Mouse (Mus musculus) lung, postnatal 4 days (tissue): ENCODE data around the gene Ifit1bl2.
"Not testable (repeated sequence)": the region's sequence is repeated elsewhere in the genome, so short reads cannot be mapped to it uniquely, and the experiment has no call there.

Experiments
- DNase-seq, 2 experiments: peaks; one replicate each; pipeline ENCODE4 v3.0.0; 2021

The Ifit1bl2 gene

DNA sequence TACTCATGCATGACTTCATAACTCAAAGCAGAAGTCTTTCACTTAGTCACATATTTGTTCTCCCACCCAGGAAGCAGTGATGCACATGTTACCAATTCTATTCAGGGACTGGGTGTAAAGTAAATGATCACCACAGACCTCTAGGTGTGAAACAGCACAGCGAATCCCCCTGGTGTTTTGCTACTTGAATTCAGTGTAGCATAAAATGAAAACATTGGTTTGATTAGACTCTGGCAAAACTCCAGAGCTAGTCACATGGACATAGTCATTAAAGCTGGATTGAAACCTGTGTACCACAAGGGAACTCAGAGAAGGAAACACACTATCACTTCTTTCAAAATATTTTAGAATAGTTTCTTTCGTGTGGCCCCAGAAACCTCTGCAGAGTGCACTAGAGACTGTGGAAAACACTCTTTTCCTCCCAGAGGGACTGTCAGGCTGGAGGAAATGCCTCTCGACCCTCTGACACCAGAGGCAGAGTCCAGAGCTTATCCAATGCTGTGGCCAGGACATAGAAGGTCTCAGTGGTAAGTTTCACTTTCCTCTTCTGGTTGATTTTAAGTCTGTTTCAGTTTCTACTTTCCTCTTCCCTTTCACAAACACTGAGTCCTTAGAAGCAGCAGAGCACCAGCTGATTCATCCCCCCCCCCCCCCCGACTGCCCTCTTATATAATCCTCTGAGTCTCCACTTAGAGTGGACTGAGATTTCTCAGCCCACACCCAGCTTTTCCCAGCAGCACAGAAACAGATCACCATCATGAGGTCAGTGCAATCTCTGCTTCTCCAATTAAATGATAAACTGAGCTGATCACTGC, 33.1 kb downstream of the Ifit1bl2 start, which contains the start of gene Ifit3b:
Gene Ifit3b (plus strand): TSS at position 734 of the 815 bp plus-strand sequence.
- peak in 1 of 2 experiments; percentile 33 for DNase-seq

DNA sequence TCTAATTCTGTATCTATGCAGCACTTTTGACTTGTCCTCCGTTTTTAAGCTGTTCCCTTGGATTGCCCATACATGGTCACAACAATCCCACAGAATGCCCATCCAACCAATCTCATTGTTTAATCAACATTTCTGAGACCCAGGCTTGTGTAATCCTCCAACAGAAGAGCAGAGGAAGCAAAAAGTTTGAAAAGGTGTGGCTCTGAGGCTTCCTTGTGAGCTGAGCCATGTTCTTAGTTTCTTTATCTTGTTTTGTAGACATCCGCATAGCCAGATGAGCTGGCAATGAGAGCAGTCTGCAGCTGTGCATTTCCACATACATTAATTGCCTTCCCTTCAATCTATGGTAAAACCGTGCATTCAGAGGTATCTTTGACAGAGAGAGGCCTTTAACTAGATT, 35.1 kb downstream of the Ifit1bl2 start:
- no peak for DNase-seq

DNA sequence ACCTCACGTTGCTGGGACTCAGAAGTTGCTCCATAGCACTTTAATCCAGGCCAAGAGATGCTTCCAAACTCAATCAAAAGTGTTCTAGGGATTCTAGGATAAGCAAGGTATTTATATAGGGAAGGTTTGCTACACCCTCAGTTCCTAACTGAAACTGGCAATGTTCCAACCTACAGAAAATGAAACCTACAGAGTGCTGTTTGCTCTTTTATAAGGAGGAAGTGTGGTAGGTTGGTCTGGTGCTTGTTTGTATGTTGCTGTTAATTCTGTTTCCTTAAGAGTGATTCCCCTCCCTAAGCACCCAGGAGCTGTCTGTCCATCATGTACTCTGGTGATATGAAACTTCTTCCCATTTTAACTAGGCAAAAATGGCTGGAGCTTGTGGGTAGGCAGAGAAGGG, 38.7 kb downstream of the Ifit1bl2 start, which contains the start of gene Ifit1bl1:
Gene Ifit1bl1 (minus strand): TSS at position 69 of the 400 bp plus-strand sequence.
- not testable (repeated sequence) for DNase-seq

DNA sequence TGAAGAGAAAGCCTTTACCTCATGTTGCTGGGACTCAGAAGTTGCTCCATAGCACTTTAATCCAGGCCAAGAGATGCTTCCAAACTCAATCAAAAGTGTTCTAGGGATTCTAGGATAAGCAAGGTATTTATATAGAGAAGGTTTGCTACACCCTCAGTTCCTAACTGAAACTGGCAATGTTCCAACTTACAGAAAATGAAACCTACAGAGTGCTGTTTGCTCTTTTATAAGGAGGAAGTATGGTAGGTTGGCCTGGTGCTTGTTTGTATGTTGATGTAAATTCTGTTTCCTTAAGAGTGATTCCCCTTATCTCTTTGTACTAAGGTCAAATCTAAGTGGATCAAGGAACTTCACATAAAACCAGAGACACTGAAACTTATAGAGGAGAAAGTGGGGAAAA, 41.3 kb downstream of the Ifit1bl2 start:
- not testable (repeated sequence) for DNase-seq

DNA sequence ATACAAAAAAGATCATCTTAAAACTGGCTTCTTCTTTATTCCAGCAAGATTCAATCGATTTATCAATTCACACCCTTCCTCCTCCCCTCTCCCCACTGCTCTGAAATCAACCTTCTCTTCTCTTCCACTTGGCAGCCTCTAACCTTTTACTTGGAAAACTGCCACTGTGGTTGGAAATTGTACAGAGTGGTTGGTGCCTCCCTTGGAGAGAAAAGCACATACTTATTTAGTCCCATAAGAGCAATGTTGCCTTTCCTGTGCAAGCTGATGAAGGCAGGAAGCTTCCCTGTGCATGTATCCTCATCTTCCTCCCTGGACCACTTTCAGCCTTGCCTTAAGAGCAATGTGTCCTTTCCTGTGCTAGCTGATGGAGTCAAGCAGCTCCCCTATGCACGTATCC, 42.2 kb downstream of the Ifit1bl2 start:
- DNase-seq = peak in 1 of 2 experiments; percentile 43

DNA sequence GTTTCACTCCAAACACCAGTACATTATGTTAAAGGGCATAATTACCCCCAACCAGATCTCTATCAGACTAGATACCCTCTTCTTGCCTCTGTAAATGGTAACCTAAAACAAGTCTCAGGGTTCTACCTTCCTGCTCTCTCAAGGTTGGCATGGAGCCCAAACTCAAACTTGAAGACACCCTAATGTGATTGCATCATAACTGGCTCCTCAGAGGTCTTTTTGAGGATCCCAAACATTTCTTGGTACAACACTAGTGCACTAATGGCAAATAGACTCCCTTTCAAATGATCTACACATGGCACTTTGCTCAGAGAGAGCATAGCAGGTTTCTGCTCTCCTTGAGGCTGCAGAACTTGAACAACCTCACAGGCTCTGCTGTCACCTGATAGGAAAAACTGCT, 43.7 kb downstream of the Ifit1bl2 start:
- no peak for DNase-seq

DNA sequence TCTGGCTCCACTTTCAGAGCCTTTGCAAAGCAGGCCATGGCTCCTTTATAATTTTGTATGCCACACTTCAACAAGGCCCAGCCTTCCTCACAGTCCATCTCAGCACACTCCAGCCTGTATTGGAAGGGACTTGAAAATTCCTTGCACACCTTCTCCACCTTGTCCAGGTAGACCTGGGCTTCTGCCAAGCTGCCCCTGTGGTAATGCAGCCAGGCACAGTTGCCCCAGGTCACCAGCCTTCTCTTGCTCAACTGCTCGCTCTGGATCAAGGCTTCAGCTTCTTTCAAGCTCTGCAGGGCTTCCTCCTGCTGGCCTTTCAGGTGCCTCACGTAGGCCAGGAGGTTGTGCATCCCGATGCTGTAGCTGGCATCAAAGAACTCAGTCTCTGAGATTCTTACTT, 46.0 kb downstream of the Ifit1bl2 start:
- peak in 1 of 2 experiments; percentile 55 for DNase-seq

DNA sequence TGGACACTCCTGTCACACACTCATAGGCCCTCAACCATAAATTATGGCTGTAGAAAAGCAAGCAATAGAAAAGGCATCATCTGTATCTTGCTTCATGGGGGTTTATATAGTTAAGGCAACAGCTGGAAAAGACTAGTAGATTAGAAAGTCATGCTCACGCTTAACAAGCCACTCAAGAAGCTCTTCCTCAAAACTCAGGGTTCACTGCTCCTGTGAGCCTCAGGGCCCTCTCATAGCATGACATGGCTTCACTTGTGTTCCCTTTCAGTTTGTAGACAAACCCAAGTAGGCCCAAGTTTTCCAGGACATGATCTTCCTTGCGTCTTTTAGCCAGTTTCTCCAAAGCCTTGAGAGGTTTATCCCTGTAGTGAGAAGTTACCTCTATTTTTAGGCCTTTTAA, 47.1 kb downstream of the Ifit1bl2 start:
- no peak for DNase-seq

DNA sequence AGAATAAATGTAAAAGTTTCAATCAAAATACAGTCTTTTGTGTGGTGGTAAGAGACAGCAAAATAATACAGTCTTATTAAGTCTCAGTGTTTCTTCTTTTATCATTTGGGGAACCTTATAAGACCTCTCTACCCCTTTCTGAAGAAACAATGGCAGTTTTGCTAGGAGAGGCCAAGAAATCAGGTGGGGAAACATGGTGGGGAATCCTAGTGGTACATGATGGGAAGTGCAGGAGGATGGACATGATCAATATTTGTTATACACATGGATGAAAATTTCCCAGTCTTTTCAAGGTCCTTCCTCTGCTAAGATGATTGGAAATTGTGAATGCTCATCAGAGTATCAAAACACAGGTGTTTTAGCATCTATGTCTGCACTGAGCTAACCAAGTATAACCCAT, 51.6 kb downstream of the Ifit1bl2 start:
- no peak for DNase-seq

DNA sequence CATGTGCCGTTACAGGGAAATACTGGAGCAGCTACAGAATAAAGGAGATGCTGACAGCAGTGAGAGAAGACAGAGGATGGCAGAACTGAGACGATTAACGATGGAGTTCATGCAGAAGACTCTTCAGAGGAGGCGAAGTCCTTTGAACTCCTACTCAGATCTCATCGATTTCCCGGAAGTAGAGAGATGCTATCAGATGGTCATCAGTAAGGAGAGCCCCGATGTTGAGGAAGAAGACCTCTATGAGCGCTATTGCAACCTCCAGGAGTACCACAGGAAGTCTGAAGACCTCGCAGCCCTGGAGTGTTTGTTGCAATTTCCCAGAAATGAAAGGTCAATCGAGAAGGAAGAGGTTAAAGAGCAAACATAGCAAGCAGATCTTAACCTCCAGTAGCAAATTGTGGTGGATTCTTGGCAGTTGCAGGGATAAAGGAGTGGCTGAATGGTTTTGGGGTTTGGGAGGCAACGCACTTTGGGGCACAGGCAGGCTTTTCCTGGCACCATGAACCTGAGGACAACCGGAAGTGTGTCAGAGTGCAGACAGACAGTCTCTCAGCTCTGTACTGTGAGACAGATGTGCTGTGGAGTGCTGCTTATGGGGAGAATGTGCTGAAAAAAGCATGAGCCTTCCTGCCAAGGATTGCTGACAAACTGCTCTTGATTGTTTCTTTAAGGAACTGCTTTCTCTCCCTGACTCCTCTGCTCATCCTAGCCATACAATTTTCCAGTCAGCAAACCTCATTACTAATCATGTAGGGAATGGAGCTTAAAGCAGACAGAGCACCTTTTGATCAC, 52.4 kb downstream of the Ifit1bl2 start:
- peak in 1 of 2 experiments; percentile 30 for DNase-seq

DNA sequence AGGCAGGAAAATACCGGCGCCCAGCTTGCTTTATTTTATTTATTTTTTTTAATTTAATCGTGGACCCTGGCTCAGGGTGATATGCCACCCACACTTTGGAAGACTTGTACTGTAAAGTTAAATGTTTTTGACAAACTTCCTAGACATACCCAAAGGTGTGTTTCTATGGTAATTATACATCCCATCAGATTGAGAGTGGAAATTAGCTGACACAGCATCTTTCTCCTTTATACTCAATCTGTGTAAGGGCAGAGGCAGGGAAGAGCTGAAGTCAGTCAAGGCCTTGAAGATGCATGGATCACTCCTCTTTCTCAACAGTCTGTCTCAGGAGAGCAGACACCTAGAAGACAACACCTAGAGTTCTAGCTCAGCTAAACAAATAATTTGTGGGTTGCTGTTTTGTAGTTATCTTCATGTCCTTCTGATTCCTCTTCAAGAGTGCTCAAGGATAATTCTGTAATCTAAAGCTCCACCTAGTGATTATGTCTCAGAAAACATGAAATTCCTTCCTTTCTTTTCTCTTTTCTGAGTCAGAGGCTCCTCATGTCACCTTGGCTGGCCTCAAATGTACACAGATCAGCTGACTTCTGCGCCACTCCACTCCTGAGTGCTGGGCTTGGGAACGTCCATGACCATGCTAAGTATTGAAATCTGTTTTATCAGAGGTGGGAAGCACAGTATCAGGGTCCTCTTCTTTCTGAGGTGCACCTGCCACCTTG, 54.6 kb downstream of the Ifit1bl2 start:
- DNase-seq = not testable (repeated sequence)

DNA sequence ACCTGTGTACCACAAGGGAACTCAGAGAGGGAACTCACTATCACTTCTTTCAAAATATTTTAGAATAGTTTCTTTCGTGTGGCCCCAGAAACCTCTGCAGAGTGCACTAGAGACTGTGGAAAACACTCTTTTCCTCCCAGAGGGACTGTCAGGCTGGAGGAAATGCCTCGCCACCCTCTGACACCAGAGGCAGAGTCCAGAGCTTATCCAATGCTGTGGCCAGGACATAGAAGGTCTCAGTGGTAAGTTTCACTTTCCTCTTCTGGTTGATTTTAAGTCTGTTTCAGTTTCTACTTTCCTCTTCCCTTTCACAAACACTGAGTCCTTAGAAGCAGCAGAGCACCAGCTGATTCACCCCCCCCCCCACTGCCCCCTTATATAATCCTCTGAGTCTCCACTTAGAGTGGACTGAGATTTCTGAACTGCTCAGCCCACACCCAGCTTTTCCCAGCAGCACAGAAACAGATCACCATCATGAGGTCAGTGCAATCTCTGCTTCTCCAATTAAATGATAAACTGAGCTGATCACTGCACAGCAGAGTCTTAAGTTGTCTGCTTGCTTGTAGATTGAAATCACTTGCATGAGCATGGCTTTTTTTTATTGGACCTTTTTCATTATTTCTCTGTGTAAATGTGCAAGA, 57.3 kb downstream of the Ifit1bl2 start, which contains the start of gene Ifit3:
Gene Ifit3 (plus strand): TSS at position 406 of the 641 bp plus-strand sequence.
- DNase-seq = peak in 1 of 2 experiments; percentile 49

DNA sequence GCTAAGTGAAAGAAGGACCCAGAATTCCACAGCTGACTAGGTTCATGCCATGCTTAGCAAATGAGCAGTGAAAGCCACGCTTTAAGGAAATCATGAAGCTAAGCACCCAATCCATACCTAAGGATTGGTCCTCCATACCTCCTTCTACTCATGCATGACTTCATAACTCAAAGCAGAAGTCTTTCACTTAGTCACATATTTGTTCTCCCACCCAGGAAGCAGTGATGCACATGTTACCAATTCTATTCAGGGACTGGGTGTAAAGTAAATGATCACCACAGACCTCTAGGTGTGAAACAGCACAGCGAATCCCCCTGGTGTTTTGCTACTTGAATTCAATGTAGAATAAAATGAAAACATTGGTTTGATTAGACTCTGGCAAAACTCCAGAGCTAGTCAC, 57.8 kb downstream of the Ifit1bl2 start:
- not testable (repeated sequence) for DNase-seq

DNA sequence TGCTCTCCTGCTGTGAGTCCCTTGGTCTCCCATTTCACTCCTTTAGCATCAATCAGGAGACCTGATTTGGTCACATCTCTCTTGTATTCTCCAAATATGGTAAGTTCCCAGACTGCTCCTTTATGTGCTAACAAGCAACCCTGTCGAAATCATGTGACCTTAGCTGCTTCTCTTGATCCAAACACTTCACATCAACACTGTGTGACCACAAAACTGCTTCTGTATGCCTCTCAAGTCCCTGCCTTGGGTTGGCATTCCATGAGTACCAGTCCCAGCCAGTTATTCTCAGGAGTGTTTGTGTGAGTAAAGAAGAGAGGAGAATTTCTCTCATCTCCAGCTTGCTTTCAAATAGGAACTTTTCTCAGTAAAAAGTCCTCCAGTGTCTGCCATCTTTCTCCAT, 63.4 kb downstream of the Ifit1bl2 start:
- peak in 1 of 2 experiments; percentile 50 for DNase-seq

DNA sequence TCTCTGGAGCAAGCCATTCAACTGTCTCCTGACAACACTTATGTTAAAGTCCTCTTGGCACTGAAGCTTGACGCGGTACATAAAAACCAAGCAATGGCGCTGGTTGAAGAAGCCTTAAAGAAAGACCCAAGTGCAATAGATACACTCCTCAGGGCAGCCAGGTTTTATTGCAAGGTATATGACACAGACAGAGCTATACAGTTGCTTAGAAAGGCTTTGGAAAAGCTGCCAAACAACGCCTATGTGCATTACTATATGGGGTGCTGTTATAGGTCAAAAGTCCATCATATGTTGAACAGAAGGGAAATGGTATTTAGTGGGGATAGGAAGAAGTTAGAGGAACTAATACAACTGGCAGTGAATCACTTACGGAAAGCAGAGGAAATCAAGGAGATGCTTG, 66.9 kb downstream of the Ifit1bl2 start:
- no peak for DNase-seq

DNA sequence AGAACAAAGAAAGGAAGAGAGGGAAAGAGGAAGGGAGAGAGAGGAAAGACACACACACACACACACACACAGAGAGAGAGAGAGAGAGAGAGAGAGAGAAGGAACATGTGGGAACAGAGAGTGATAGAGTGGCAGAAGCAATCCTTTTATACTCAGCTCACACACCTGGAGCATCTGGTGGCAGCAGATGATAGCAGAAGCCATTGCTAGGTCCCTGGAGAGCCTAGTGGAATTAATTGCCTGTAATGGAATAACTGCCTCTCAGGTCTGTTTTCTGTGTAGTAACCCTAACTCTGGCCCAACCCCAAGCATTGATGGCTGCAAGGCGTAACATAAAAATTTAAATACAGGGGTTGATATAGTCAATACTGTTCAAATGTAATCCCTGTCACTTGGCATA, 69.5 kb downstream of the Ifit1bl2 start:
- DNase-seq = no peak

DNA sequence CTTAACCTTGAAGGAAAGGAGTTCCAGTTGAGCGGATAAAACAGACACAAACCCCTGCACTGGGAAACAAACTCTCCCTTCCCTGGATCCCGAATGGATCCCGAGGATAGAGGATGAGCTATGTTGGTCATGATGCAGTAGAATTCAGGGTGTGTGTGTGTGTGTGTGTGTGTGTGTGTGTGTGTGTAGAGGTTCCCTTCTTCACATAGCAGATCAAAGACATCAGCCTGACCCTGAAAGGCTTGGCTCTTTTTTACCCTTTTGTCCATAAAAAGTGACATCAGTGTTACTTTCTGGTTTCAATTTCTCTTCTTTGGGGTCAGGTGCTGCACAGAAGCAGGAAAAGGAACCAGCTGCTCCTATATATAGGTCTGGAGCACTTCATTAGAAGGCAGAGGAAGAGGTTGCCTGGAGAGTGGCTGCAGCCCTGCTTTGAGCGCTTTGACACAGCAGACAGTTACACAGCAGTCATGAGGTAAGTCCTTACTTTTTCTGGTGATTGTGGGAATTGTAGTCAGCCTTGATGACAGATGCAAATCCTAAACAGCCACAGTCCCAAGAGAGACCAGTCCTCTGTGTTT, 70.6 kb downstream of the Ifit1bl2 start:
- no peak for DNase-seq

DNA sequence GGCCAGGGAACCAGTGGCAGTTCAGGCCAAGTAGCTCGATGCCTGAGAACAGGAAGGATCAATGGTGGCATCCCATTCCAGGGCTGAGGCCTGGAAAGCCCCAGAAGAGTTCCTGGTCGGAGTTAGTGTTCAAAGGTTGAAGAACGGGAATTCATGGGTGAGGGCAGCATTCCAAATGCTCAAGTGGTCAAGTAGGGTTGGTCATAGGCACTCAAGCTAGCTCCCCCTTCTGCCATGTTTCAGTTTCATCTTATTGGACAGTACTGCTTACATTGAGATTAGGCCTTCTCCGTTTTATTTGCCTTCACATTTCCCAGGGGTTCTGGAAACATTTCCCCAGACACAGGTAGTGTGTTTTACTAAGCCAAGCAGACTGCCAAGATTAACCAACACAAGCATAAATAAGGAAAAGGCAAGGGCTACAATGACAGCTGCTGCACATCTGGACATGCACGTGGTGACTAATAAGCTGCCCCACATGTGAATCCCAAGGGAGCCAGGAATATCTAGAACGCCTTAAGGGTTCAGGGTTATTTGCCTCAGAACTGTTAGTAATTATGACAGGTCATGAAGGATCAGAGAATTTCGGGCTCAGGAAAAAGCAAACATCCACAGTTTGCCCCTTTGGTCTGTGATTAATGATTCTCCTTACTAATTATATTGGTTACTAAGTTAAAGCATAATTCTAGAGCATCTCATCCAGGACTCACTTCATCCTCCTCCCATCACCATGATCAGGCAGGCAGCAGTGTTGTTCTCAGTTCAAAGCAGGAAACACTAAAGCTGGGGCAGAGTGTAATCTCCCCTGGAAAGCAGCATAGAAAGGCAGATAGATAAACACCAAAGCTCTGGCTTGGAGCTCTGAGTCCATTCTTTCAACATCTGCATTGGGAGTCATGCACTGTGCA, 71.3 kb downstream of the Ifit1bl2 start:
- peak; percentile 27 to 42 for DNase-seq
